Mouse (Mus musculus): ENCODE measurements around the gene Foxi1.

Gene Foxi1

DNA sequence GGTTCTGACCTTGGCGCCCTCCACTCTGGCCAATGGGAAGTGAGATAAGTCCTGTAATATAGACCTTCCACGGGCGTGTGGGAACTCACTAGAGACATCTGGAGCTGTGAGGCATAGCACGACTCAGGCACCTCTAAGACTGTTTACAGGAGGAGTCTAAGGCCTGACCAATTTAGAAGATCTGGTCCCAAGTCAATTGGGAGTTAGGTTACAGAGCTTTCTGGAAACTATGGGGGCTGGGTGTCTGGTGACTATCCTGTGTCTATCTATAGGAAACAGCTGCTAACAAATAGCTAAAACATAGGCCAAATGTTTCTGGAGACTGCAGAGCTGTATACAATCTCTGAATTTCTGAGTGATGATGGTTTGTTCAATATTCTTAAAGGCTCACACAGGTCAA lies 41.5 kb downstream of the Foxi1 start:
- in situ Hi-C loops (cut with MboI; ENCODE audit: unreplicated experiment in 2 of 2), result no loop called here

DNA sequence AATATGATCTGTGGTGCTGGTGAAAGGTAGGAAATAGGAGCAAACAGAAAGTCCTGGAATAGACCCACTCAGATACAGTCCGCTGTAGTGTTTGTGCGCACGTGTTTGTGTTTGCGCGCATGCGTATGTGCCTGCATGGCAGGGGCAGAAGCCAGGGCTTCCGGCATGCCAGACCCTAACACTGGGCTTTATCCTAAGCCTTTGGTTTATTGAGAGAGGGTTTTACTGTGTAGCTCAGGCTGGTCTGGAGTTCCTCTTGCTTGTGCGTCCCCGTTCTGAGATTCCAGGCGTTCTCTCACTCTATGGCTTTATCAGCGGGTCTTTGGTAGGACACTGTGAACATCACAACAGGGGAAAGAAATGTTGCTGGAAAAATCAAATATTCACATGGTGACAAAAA lies 42.6 kb downstream of the Foxi1 start:
- in situ Hi-C loops (cut with MboI; ENCODE audit: unreplicated experiment in 2 of 2), result no loop called here

DNA sequence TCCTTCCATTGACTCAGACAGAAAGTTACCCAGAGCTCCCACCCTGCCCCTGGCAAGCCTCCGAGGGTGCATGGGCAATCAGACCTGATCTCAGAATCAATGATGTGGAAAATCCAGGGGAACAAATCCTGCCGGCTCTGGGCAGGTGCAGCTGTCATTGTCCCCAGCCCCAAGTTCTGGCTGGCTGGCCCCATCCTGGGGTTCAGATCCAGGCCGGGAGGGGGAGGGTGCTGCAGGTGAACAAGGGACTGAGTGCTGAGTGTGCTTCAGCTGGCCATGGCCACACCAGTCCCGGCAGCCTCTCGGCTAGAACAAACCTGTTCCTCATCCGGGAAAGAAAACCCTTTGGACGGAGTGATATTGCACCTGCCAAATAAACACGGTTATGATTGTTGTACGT lies 49.0 kb downstream of the Foxi1 start:
- in situ Hi-C loops (cut with MboI; ENCODE audit: unreplicated experiment in 2 of 2), result no loop called here

GRCm38 (mm10) chr11:34155235-34155634 lies 52.7 kb downstream of the Foxi1 start:
- in situ Hi-C loops (cut with MboI; ENCODE audit: unreplicated experiment in 2 of 2), result no loop called here

Measured in v-Abl transformed pro-B cells (cell line).